ENCODE assay signal across 8 mouse cellular contexts in genomic region chr7:128247443-128247842, GRCm38 (mm10). TPM values are rescaled to one million over a fixed set of nuclear protein-coding genes. Genes with fewer than 3 reads are reported as not detected.
DNase-seq lines count a peak whose midpoint lies in the region; ATAC-seq and TF ChIP-seq lines count a peak whose summit lies in the region.

No protein-coding gene starts in this region.

- POLR2A ChIA-PET in Patski (lab: Charles Lee): interaction anchor here (2.1 kb wide), 1 partner anchor 10 kb away, joined by 13 read pairs; the partner anchor contains the start of genes 9130023H24Rik and Armc5

- TF ChIP-seq CTCF in Patski (IDR thresholded peaks at IDR 0.05): no peak

- peak; percentile 65 for ATAC-seq in Patski
- peak; percentile 80 for ATAC-seq in hindbrain, embryonic 11.5 days (ENCODE audit: low FRiP score)

- peak overlapping the region; percentile 57 for H3K9ac ChIP-seq in hindbrain, embryonic 11.5 days (ENCODE audit: low read depth, low read length)

- H3K27ac ChIP-seq in hindbrain, embryonic 11.5 days (ENCODE audit: low read depth, low read length): no peak overlapping the region

- H3K9me3 ChIP-seq in hindbrain, embryonic 11.5 days (ENCODE audit: control insufficient read depth, low read length): no peaks in the 10 kb centered on the region

- peak overlapping the region; percentile 52 for H3K4me2 ChIP-seq in hindbrain, embryonic 11.5 days (replicated peaks; ENCODE audit: low read depth, low read length)

- 3% methylated on average over 13 of the region's 13 CpGs for WGBS in hindbrain, embryonic 11.5 days

- in situ Hi-C loops in Patski (cut with MboI; ENCODE audit: low pct_unique_long_range_greater_than_20kb): loop anchor here (5.0 kb wide), 3 partner anchors 45 to 455 kb away; no protein-coding TSS in a partner anchor

- CTCF ChIA-PET in Patski (lab: Charles Lee): interaction anchor here (1.6 kb wide), 1 partner anchor 10 kb away, joined by 3 read pairs; the partner anchor contains the start of genes 9130023H24Rik and Armc5

- peak; percentile 44 for DNase-seq in Patski (ENCODE audit: low read depth, low spot score)
- peak; percentile 87 for DNase-seq in cerebellum, adult 9-11 months
- peak; percentile 72 to 96 for DNase-seq in frontal cortex, adult 2 months (ENCODE audit: extremely low spot score in 1 of 2, low spot score in 1 of 2)
- DNase-seq in hindbrain, embryonic 11.5 days (ENCODE audit: low spot score): peak; percentile 91
- peak; percentile 85 for DNase-seq in layer of hippocampus, adult 9-11 months
- peak; percentile 95 for DNase-seq in lung, postnatal 14 days
- DNase-seq in retina, embryonic 14.5 days (ENCODE audit: low spot score): peak; percentile 92
- peak; percentile 64 to 65 for DNase-seq in urinary bladder, adult 18-20 months (ENCODE audit: low spot score in 2 of 2)

- H3K27me3 ChIP-seq in Patski: no peaks in the 10 kb centered on the region
- H3K27me3 ChIP-seq in hindbrain, embryonic 11.5 days (ENCODE audit: control insufficient read depth, insufficient read depth, low read length): peaks cover 3% of the 10 kb centered on the region; the same call in 1 of the 2 replicates

- peak overlapping the region; percentile 28 for H3K4me3 ChIP-seq in hindbrain, embryonic 11.5 days (ENCODE audit: low read depth, low read length)

- H3K4me1 ChIP-seq in hindbrain, embryonic 11.5 days (replicated peaks; ENCODE audit: control insufficient read depth, insufficient read depth, low read length): no peaks in the 10 kb centered on the region; the same call in 1 of the 2 replicates

- no peaks in the 10 kb centered on the region for H3K36me3 ChIP-seq in hindbrain, embryonic 11.5 days (ENCODE audit: control insufficient read depth, insufficient read depth, low read length)

RNA-seq across cellular contexts. Expression of gene Tgfb1i1, which starts 0.8 kb away (rescaled TPM):
- polyA plus RNA-seq in Patski (2021): 98.6 TPM
- 14.5 and 16.9 TPM in 2 replicates for polyA plus RNA-seq in frontal cortex, adult 2 months (2012; rRNA removed)
- 33.0 and 40.9 TPM in 2 replicates for polyA plus RNA-seq in hindbrain, embryonic 11.5 days (2014; fragmentation: Nextera tagmentation; extraction: Ambion mirVana)

RNA-seq across cellular contexts. Expression of gene 9130023H24Rik, which starts 9.6 kb away (rescaled TPM):
- 5.4 TPM for polyA plus RNA-seq in Patski (2021)
- polyA plus RNA-seq in frontal cortex, adult 2 months (2012; rRNA removed): 1.8 and 2.6 TPM in 2 replicates
- 12.3 and 13.3 TPM in 2 replicates for polyA plus RNA-seq in hindbrain, embryonic 11.5 days (2014; fragmentation: Nextera tagmentation; extraction: Ambion mirVana)

RNA-seq across cellular contexts. Expression of gene Armc5, which starts 10.3 kb away (rescaled TPM):
- polyA plus RNA-seq in Patski (2021): 17.3 TPM
- 12.1 and 12.6 TPM in 2 replicates for polyA plus RNA-seq in frontal cortex, adult 2 months (2012; rRNA removed)
- polyA plus RNA-seq in hindbrain, embryonic 11.5 days (2014; fragmentation: Nextera tagmentation; extraction: Ambion mirVana): 6.5 and 7.4 TPM in 2 replicates

RNA-seq across cellular contexts. Expression of gene Slc5a2, which starts 18.0 kb away (rescaled TPM):
- 0.27 TPM for polyA plus RNA-seq in Patski (2021)
- polyA plus RNA-seq in frontal cortex, adult 2 months (2012; rRNA removed): 0.04 and 0.06 TPM in 2 replicates
- 0.25 TPM in 1 of 2 replicates, not detected in the other for polyA plus RNA-seq in hindbrain, embryonic 11.5 days (2014; fragmentation: Nextera tagmentation; extraction: Ambion mirVana)

RNA-seq across cellular contexts. Expression of gene Cox6a2, which starts 41.3 kb away (rescaled TPM):
- 0.30 TPM for polyA plus RNA-seq in Patski (2021)
- polyA plus RNA-seq in frontal cortex, adult 2 months (2012; rRNA removed): 13.8 and 28.8 TPM in 2 replicates
- polyA plus RNA-seq in hindbrain, embryonic 11.5 days (2014; fragmentation: Nextera tagmentation; extraction: Ambion mirVana): 0.36 and 0.54 TPM in 2 replicates

Comparison
In these comparisons a context has a peak if more than half of its experiments do, and no peak if none do; other contexts are left out.
1. DNase-seq: peak in every context shown above with its lines; median percentile 95 in lung, postnatal 14 days; 92 in retina, embryonic 14.5 days; 91 in hindbrain, embryonic 11.5 days; 87 in cerebellum, adult 9-11 months; 85 in layer of hippocampus, adult 9-11 months; 84 in frontal cortex, adult 2 months; 64 in urinary bladder, adult 18-20 months; 44 in Patski.